Mouse (Mus musculus): ENCODE data around the gene Sectm1b.

DNA sequence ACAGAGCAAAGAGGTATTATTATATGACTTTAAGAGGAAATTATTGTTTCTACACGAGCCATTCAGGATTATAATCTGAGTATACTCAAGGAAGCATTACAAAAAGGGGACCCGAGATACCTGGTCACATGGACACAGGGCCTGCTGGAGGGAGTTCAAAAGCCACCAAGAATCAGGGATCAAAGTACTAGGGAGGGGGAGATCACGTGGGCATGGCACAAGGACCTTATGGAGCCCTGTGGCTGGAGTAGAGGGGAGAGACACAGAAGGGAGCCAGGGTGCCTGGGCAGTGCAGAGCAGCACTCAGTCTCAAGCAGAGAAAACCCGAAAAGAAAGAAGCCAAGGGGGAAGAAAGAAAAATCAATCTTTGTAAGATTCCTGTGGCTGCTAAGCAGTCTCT, 11.0 kb downstream of the Sectm1b start:
- TF ChIP-seq CTCF (IDR thresholded peaks at IDR 0.05; ENCODE audit: low read depth) = no peak
- TF ChIP-seq EP300 (optimal IDR thresholded peaks at IDR 0.05) = no peak

Data from stomach, postnatal 0 days (tissue).